Mouse (Mus musculus): ENCODE data around the gene Nckipsd.

Nckipsd gene

DNA sequence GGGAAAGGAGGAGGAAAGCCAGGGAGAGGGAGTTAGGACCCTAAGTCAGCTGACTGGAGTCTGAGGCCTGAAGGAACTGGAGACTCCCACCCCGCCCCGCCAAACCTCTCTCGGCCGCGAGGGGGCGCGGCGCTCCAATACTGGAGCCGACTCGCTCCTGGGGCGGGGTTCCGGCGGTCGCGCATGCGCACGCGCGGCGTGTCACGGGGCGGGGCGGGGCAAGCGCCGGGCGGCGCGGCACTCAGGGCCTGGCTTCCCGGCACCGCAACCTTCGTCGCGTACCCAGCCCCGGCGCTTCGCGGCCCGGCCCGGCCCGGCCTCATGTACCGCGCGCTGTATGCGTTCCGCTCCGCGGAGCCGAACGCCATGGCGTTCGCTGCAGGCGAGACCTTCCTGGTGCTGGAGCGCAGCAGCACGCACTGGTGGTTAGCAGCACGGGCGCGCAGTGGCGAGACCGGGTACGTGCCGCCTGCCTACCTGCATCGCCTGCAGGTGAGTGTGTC lies at the start of gene Nckipsd:
Gene Nckipsd, plus strand, starts transcription at position 206 of the 503 bp plus-strand sequence.
- peak; percentile 95 for DNase-seq

DNA sequence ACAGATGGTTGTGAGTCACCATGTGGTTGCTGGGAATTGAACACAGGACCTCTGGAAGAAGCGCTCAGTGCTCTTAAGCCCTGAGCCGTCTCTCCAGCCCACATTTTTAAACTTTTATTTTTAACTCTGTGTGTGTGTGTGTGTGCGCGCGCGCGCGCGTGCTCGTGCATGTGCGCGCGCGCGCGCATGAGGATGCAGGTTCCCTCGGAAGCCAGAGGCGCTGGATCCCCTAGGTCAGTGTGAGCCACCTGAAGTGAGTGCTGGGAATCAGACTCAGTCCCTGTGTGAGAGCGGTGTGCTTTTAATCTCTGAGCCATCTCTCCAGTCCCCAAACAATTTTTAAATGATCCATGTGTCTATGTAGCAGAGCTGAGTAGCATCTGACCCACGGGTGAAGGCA lies 49.0 kb upstream of the Nckipsd start:
- no peak for DNase-seq

DNA sequence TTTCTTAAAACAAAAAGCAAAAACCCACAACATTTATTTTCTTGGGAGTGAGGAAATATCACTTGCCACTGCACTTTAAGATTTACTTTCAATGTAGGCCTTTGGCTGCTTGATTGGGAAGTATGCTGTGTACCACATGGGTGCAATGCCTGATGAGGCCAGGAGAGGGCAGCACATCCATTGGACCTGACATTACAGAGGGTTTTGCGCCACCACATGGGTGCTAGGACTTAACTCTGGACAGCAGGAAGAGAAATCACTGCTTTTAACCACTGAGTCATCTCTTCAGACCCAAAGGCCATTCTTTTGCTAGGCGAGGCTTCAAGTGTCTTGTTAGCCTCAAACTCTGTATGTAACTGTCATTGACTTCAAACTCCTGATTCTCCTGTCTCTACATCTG lies 48.4 kb upstream of the Nckipsd start:
- DNase-seq, result no peak

DNA sequence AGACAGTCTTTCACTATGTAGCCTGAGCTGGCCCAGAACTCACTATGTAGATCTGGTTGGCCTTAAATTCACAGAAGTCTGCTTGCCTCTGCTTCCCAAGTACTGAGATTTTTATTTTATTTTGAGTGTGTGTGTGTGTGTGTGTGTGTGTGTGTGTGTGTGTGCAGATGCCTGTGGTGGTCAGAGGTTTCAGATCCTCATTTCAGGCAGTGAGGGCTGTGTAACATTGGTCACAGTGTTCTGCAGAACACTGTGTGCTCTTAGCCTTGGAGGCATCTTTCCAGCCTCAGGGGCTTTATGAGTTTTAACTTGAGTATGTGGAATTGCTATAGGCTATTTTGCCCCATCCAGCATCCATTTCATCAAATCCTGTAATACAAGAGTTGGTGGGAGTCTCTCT lies 46.6 kb upstream of the Nckipsd start:
- DNase-seq, result no peak

DNA sequence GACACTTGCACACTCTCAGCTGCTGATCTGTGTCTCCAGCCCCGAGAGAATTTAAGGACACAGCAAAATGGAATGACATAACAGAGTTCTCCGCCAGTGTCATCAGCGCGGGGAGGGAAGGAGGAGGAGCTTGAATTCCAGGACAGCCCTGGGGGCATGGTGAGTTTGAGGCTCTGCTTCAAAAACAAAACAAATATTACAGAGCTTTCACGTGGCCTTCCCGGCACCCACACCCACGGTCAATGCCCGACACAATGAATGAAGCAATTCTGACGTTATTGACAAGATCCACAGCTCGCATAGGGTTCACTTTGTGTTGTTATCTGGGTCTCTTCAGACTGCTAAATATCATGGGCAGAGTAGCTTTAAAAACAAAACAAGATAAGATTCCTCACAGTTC lies 43.2 kb upstream of the Nckipsd start:
- no peak for DNase-seq

DNA sequence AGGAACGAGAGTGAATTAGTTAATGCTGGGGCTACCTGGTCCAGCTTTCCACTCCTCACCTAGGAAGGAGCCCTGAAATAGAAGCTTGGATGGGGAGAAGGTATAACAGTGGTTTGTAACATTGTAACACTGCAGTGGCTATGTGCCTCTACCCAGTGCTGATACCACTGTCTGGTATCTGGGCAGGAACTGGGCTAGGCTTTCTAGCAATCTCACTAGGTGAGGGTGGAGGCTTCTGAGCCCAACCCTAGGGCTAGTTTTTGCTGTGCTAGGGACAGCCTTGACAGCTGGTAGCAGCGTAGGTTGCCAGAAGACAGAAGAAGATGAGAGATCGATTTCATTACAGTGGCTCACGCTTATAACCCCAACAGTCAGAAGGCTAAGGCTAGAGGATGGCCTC lies 31.6 kb upstream of the Nckipsd start:
- no peak for DNase-seq

DNA sequence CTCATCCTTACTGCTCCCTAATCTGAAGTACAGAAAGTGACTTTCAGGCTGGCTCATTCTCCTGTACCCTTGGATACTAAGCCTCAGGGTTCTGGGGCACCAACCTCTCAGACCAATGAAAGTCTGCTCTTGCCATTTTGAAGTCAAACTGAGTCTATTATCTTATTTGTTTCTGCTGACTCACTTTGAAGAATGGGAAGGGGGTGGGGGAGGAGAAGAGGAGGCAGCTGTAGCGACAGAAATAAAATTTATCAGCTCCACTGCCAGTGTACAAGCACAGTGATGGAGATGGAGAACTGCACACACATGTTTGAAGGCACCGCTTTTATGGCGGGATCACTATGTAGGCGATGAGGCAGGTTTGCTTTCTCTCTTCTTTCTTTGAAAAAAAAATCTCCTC lies 30.9 kb upstream of the Nckipsd start:
- DNase-seq, result no peak

DNA sequence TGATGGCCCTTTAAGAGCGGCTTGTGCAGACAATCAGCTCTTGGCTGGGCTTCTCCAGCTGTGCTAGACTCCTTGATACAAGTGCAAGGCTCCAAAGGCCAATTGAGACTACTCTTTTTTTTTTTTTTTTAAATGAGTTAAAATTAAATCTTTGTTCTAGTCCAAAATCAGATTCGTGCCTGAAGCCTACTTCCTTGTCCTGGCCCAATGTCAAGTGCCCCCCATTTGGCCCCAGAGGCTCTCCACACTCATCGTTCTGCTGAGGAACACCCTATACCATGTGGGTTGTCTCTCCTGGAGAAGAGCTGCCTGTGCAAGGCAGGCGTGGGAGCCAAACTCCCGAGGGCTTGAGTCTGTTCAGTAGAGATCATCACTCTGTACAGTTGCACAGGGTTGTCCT lies 27.2 kb upstream of the Nckipsd start:
- no peak for DNase-seq

DNA sequence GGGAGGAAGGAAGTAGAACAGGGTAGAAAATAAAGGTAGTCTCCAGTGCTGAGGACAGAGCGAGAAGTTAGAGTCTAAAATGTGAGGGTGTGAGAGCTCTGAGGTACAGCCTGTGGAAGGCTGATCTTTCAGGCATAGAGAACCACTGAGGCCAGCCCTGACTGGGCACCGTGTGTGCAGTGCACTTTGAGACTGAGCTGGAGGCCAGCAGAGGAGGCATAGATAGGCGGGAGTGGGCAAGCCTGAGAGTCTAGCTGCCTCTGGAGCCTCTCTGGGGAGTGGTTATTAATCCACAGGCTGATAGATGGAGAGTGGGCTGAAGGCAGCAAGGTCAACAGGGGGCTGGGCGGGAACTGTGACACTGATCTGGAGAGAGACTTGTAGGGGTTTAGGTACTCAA lies 26.3 kb upstream of the Nckipsd start:
- DNase-seq, result no peak

DNA sequence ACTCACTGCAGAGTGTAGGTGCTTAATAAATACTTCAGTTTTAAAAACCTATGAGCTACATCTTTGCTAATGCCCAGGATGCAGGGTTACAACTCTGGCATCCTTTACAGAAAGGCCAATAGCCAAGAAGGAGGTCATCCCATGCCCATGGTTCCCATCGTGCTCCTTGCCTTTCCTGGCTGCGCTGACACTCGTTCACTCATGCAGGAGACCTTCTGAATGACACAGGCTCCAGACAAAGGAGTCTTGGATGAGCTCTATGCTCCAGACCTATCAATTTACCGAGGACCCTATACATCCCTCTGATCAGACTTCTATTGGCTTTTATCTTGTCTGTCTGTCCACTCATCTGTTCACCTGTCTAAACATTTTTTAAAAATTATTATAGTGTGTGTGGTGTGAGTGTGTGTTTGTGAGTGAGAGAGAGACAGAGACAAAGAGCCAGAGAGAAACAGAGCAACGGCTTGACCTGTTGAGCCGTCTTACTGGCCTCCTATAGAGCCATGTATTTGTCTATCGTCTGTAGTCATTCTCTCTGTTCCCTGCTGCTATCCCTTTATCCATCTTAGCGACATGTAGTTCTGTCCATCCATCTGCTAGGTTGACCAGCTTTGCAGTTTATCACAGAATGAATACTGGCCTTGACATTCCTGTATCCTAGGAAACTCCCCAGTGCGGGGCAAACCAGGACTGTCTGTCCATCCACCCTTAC lies 25.2 kb upstream of the Nckipsd start:
- DNase-seq, result no peak

DNA sequence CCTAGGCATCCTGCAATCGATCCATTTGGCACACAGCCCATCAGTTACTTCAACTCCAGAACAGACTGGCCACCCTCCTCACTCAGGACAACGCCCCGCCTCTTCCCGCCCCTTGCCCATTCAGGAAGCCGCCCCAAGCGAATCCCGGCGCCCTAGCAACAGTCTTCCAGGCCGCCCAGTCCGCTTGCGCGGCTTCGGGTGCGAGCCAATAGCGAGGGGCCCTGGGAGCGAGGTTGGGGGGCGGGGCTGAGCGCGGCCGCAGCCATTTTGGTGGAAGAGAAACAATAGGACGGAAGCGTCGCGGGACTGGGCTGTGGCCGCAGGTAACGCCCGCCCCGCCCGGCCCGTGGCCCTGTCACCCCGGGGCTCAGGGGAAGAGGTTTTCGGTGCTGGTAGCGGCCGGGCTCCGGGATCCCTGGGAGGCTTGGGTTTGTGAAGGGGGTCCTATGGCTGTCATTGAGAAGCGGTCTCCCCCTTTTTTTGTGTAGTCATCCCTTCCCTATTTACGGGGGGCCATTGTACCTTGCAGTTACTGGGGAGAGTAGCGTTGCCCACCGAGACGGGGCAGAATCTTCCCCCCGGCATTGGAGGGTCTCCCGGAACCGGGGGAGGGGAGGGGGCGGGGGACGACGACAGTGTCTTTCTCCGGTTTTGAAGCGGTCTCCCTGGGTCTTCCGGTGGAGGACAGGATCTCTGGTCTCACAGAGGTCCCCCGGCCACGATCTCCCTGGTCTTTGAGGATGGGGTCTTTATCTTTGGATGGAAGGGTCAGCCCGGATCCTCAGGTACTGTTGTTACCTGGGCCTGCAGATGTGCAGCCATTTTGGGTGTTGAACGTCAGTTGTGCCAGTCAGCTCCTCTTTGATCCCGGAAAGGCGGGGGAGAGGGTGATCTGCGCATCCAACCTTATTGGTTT lies 24.4 kb upstream of the Nckipsd start, which contains the start of gene Ip6k2:
Gene Ip6k2, plus strand, starts transcription at position 249 of the 916 bp plus-strand sequence.
- DNase-seq, result peak; percentile 97

DNA sequence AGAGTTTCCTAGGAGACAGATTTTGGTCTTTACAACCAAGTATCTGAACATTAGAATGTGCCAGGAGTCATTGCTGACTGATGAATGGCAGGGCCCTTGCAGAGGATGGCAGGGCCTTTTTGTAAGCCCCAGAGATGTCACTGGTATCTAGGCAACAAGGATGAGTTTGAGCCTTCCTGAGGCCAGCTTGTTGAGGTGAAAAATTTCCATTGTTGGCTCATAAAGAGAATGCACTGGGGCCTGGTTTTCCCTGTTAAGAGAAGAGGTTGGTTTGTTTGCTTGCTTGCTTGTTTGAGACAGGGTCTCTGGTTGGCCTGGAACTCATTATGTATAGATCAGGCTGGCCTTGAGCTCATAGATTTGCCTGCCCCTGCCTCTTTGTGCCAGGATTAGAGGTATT lies 22.8 kb upstream of the Nckipsd start:
- no peak for DNase-seq

DNA sequence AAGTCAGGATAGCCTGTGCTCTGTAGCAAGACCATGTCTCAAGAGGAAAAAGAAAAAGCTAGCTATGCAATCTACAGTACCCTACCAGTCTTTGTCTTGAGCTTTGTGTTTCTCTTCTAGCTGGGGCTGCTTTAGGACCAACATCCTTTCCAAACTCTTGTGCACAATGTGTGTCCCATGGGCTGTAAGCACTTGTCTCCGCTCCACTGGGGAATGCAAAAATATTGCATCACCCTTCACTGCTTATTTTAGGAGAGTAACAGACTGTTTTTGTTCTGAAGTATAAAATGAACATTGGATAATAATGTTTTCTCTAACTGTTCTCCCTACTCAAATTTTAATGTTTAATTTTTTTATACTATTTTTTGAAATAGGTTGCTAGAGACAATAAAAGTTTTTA lies 21.7 kb upstream of the Nckipsd start:
- no peak for DNase-seq

DNA sequence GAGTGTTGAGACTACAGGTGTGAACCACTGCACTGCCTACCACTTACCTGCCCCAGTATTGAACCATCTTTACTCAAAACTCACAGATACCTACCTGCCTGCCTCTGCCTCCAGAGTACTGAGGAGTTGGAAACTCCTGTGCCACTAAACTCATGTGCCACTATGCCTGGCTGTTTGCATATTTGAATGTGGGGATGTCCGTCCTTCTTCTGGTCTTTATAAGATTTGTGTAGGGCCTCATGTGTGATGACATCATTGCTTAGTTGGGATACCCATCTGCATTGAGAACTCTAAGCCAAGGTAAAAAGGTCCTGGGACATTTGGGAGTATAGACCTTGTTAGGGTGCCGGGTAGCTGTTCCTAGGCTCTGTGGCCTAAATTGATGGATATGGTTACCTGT lies 21.1 kb upstream of the Nckipsd start:
- DNase-seq, result no peak

DNA sequence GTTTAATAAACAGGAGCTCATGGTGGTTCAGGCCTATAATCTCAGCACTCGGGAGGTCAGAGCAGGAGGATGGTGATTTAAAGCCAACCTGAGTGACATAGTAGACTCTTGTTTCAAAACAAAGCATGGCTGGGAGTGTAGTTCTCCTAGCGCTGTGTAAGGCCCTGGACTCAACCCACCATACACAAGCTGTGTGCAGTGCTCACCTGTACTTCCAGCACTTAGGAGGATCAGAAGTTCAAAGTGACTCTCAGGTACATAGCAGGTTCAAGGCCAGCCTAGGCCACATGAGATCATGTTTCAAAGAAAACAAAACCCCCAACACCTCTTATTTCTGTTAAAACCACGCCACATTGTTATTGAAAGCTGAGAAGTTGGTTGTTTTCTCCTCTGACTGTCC lies 19.5 kb upstream of the Nckipsd start:
- no peak for DNase-seq

DNA sequence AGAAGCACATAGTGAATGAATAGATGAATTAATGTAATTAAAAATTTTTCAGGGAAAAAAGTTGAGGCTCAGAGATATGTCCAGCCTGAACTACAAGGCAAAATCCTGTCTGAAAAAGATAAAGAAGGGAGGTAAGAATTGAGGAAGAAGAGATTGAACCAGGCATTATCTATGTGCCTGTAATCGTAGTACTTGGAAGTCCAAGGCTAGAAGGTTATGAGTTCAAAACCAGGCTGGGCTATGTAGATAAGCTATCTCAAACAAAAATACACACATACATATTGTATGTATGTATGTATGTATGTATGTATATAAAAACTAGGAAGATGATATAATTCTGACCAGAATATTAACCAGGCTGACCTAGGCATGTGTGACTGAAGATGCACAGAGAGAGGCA lies 15.9 kb upstream of the Nckipsd start:
- DNase-seq, result no peak

DNA sequence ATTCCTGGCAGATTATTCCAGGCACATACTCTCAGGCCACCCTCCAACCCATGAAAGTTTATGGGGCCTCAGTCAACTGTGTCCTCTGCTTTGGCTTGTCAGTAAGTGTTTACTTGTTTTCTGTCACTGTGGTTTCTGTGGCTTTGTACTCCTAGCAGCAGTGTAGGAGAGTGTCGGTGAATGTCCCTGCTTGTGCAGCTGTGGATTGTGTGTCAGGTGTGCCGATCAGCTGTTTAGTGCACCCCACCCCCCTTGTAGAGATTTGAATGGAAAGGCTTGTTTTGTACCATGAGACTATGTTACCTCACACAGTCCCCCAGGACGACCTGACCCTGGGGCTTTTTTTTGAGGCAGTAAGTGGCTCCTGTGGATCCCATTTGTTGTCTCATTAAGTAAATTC lies 15.4 kb upstream of the Nckipsd start:
- no peak for DNase-seq

DNA sequence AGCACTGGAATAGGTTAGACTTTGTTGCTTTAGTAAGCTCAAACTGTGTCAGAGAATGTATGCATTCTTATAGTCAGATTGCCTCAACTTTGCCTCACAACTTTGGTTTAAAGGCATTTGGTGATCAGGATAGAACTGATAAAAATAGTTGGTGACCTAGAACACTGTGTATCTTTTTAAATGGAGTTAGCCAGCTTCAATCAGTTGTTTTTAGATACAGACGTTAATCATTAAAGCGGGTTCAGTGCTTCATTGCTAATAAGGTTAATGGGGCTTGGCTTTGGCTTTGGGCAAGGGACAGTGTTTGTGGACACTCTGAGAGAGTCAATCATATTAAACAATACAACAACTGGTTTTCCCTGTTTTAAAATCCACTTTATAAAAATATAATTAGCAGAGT lies 12.9 kb upstream of the Nckipsd start:
- DNase-seq, result no peak

DNA sequence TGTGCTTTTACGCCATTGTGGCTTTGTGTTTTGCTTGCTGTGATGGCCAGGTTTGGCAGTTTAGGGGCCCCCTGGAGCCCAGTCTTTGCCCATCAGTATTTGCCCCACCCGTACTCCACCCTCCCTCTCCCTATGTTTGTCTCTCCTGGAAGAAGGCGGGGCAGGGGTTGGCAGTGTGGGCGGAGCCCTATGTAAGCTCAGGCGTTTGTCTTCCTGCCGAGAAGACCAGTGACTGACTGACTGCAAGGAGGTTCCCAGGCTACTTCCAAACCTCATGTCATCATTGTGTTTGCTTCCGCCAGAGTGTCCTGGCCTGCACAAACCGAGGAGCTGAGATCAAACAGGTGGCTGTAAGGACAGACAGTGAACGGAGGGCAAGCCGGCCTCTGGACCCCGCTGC lies 12.4 kb upstream of the Nckipsd start:
- DNase-seq, result no peak

DNA sequence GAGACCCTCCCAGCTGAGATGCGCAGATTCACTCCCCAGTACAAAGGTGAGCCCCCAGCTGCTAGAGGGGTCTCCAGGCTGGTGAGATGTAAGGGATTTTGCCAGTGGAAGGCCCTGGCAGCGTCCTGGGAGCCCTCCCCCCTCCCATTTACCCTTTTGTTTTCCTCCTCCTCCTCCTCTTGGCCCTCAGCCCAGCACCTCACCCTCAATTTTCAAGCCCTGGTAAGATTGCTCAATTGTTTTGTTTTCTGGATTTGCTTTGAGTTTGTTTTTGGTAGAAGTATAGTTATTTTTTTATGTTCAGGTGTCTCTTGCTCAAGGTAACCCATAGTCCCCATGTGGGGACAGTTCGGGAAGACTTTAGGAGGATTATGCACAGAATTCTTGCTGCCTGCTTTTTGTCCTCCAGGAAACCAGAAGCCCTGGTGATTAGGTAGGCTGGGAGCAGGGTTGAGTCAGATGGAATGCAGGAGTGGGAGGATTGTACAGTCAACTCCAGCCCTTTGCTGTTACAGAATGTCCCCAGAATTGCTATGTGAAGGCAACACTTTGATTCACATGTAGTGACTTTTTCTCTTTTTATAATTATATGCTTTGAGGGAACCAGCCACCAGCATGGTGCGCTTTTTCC lies 11.7 kb upstream of the Nckipsd start:
- DNase-seq, result no peak

DNA sequence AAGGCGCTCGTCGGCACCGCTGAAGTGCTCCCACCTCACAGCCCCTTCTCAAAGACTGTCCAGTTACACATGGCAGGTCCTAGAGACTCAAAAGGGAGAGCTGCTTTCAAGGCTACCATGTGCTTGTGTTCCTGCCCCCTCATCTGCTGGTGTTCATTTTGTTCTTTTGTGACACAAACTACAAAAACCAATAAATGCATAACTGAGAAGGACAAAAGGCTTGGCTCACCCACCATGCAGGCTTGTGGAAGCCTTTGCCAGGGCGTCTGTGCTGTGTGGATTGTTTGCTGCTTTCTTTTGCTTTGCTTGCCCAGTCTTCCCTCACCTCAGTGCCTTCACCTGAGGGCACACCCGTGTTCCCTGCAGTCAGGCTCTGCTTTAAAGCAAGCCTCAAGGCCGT lies 10.7 kb upstream of the Nckipsd start:
- DNase-seq, result no peak

DNA sequence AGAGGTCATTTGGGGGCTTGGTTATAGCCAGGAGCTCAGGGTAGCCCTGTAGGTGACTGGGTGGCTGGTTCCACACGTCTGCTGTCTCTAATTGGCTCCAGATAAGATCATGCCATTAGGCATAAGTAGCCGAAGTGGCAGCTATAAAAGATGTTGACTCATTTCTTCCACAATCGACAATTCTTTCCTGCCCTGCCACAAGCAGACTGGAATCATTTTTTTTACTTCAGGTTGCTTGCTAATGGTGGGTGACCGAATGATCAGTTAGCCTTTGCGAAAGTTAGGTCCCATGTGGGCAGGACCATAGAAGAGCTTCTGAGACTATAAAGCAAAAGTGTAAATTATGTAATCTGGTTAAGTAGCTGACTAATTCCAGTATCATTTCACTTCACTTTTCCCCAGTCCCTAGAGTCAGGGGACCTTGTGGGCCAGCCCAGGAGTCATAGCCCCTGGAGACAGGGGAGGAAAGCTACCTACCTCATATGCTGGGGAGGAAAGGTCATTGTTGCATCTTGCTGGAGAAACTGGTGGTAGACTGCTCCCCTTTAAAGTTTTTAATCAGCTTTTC lies 9.6 kb upstream of the Nckipsd start:
- DNase-seq, result no peak

DNA sequence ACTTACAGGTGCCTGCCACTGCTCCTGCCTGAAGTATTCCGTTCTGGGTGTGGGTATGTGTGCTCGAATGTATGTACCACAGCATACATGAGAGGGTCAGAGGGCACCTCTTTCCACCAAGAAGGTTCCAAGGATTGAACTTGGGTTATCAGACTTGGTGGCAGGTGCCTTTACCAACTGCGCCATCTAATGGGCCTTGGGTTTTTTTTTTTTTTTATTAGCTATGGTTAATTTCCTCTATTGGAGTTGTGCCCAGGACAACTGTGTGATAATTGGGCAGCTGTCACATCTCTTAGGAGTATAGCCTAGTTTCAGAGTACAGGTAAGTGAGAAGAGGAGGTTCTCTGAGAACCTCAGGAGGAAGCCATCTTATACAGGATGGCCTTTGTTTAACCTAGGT lies 8.6 kb upstream of the Nckipsd start:
- DNase-seq, result no peak
